Mouse (Mus musculus) cerebellum, adult 11-12 months (tissue): ENCODE data around the gene Klk1b1.
"Not testable (repeated sequence)": the region's sequence is repeated elsewhere in the genome, so short reads cannot be mapped to it uniquely, and the experiment has no call there.

Source experiments
- DNase-seq: peaks from one replicate; pipeline ENCODE4 v3.0.0; 2022

Klk1b1 gene

DNA sequence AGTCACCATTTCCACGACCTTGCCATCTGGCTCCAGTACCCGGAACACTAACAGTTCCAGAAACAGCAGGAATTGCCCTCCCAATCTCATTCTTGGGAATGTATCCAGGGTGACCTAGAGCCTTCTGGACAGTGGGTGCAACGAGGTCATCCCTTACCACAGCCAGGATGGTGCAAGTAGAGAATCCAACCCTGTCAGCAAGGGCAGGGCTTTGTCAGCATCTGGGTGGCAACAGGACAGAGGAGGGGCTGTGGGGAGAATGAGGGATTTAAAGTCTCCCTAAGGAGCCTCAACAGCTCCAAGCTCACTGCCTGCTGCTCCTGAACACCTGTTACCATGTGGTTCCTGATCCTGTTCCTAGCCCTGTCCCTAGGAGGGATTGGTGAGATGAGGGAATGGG, at the start of gene Klk1b1:
Klk1b1 (plus strand) TSS at position 301 of the 400 bp plus-strand sequence.
- DNase-seq: no peak

DNA sequence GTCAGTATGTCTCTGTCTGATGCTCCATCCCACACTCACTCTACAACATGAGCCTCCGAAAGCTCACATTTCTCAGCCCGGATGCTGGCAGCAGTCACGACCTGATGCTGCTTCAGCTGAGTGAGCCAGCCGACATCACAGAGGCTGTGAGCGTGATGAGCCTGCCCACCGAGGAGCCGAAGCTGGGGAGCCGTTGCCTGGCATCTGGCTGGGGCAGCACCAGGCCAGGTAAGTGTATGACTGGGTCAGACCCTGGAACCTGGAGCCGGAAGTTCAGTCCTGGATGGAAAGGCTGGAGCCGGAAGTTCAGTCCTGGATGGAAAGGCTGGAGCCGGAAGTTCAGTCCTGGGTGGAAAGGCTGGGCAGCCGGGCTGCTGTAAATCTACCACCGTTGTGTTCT, 48.1 kb upstream of the Klk1b1 start:
- no peak for DNase-seq

GRCm38 (mm10) chr7:43918871-43919270, 47.7 kb upstream of the Klk1b1 start:
- DNase-seq: no peak

DNA sequence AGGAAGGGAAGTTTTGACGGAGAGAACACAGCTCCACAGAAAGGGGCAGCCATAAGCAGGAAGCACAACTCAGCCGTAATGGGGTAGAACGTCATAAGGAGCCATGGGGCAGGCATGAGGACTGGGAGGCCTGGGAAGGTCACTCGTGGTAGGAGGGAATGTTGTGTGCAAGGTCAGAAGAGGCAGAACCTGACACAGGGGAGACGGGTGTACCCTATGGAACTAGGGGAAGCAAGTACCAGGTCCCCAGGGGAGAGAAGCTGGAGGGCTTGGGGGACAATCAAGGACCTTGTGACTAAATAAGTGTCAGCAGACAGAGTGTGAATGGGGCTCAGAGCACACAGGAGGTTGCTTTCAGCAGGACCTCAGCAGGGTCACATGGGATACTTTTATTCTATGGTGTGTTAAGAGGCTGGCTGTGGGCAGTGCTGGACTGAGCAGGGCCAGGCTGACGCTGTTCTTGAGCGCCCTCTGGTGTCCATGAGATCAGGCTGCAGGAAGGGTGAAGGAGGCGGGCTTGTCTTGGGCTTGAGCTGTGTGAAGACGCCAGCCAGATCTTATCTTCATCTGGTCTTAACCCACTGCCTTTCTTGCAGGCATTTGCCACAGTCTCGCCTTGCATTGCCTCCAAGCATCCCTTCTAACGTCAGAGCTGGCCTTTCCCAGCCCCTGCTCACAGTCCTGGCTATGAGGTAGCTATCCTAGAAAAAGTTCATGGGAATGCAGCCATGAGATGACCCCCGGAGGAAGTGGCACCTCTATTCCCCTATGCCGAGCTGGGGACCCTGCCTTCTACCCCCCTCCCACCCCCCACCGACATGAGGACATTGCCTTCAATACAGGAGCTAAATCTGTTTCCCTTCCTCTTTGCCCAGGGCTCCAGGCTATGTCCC, 46.7 kb upstream of the Klk1b1 start:
- peak; percentile 19 for DNase-seq

DNA sequence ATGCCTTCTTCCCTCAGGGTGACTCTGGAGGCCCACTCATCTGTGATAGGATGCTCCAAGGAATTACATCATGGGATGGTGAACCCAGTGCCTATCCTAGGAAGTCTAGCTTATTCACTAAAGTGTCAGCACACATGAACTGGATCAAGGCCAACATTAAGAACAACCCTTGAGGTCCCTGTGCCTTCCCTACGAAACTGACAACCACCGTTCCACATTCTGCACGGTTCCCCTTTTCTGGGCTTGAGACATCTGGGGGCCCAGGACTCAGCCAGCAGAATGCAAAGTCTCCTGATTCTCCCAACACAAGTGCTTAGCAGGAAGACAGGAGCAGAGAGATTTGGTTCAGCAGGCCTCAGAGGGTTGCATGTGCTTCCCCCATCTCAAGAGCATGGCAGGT, 46.0 kb upstream of the Klk1b1 start:
- no peak for DNase-seq

GRCm38 (mm10) chr7:43921087-43921486, 45.5 kb upstream of the Klk1b1 start:
- no peak for DNase-seq

GRCm38 (mm10) chr7:43921941-43922340, 44.6 kb upstream of the Klk1b1 start:
- DNase-seq: no peak

DNA sequence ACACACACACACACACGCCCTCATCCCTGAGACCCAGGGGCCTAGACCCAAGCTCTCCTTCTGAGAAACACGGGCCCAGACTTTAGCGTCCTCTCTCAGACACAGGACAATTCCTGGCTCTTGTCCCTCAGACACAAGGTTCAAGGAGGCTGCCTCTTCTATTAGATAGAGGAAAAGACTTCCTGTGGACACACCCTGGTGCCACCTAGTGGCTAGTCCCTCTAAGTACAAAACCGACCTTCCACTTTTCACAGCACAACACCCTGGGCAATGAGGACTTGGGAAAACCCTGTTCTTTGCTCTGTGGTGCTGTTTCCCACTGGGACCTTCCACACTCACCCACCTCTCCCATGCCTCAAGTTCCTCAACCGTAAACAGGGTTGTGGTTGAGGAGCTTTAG, 40.6 kb upstream of the Klk1b1 start:
- DNase-seq: no peak

DNA sequence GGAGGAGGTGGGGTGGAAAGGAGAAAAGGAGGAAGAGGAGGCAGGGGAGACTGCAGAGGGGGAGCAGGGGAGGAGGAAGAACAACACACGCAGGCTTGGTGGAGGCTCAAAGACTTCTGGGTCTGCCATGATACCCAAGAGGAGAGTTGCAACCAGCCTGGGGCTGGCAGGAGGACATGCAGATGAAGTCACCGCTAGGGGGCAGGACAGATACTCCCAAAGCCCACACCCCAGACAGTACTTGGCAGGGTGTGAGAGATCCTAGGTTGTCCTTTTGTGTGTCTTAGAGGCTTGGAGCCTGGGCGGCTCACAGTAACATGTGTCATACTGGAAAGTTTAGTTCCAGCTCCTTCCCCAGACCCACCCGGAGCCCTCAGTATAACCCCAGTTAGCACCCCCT, 38.0 kb upstream of the Klk1b1 start:
- no peak for DNase-seq

GRCm38 (mm10) chr7:43932337-43932736, 34.2 kb upstream of the Klk1b1 start:
- no peak for DNase-seq

DNA sequence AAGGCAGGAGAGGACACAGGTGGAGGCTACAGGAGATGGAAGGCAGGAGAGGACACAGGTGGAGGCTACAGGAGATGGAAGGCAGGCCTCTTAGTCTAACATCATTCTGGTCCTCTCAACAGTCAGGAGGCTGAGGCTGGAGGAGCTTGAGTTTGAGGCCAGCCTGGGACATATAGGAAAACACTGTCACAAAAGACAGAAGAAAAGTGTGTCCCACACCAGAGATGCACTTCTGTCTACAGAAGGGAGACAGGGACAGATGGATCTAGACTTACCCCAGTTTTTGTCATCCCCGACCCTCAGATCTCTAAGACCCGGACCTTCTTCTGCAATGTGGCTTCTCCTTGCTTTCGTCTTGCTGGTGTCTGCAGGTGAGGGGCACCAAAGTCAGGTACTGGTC, 33.1 kb upstream of the Klk1b1 start, which contains the start of gene Klk15:
Klk15 (plus strand) TSS at position 301 of the 400 bp plus-strand sequence.
- no peak for DNase-seq

DNA sequence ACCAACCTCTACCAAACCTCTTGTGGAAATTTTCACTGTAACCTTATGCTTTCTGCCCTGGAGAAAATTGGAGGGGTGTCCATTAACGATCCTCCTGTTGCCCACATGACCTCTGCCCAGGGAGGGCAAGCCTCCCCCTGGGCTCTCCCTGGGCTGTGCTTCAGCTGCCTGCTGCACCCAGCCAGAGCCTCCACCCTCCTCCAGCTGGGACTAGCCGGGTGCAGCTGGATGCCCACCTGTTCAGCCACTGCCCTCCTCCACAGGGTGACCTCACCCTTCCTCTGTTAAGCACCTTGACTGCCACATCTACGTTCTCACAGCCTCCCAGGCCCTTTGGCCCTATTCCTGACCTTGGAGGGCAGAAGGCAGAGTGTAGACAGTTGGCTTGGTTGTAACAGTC, 31.8 kb upstream of the Klk1b1 start:
- no peak for DNase-seq

GRCm38 (mm10) chr7:43936551-43936950, 30.0 kb upstream of the Klk1b1 start:
- DNase-seq: no peak

DNA sequence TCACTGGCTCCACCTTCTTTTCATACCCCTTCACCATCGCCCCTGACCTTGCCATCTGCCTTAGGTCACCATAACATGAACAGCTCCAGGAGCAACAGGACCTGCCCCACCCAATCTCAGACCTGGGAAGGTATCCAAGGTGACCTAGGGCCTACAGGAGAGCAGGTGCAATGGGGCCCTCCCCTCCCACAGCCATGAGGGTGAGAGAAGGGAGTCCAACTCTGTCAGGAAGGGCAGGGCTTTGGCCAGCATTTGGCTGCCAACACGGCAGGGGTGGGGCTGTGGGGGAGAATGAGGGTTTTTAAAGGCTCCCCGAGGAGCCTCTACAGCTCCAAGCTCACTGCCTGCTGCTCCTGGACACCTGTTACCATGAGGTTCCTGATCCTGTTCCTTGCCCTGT, 24.3 kb upstream of the Klk1b1 start:
- DNase-seq: not testable (repeated sequence)

- no peak for DNase-seq
Measured at GRCm38 (mm10) chr7:43944727-43945264, 21.8 kb upstream of the Klk1b1 start.

- no peak for DNase-seq
Measured at GRCm38 (mm10) chr7:43950364-43950763, 16.2 kb upstream of the Klk1b1 start, which contains the start of gene Klk1b8. Gene Klk1b8, plus strand, starts transcription at chr7:43950664.

- no peak for DNase-seq
Measured at GRCm38 (mm10) chr7:43952703-43953102, 13.8 kb upstream of the Klk1b1 start.

DNA sequence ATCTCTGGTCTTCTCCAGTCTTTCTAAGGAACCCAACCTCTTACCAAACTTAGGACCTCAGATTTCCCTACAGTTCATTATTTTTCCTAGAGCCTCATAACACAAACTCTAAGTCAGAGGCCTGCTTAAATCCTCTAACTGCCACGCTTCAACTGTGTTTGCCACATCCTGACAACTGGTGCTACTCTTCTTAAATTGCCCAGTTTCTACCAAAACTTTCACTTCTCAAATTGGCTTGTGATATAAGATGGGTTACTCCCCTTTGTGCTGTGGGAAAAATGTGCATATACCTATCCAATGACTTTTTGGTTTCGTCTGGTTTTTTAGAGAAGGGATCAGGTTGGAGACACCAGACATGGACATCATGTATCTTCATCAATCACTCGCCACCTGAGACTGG, 507 bp downstream of the Klk1b1 start:
- no peak for DNase-seq

- DNase-seq: no peak
Measured at GRCm38 (mm10) chr7:43967612-43968011, 1.1 kb downstream of the Klk1b1 start.

GRCm38 (mm10) chr7:43975761-43976160, 9.2 kb downstream of the Klk1b1 start, which contains the start of gene Klk1b9:
Gene Klk1b9, plus strand, starts transcription at chr7:43976061.
- not testable (repeated sequence) for DNase-seq

DNA sequence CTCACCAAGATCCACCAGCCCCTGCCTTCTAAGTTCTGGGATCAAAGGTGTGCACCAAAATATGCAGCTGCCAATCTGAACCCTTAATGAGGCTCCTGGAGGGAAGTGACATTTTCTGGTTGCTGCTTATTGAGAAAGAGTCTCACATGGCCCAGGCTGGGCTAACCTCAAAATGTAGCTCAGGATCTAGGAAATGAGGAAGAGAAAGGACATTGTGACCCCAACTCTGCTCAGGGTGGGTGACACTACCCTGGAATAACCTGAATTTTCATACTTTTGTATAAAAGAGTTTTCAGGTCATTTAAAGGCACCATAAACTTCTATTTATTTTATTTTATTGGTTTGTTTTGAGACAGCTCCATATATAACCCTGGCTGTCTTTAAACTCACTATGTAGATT, 19.1 kb downstream of the Klk1b1 start:
- no peak for DNase-seq

GRCm38 (mm10) chr7:43994821-43995220, 28.3 kb downstream of the Klk1b1 start:
- not testable (repeated sequence) for DNase-seq

DNA sequence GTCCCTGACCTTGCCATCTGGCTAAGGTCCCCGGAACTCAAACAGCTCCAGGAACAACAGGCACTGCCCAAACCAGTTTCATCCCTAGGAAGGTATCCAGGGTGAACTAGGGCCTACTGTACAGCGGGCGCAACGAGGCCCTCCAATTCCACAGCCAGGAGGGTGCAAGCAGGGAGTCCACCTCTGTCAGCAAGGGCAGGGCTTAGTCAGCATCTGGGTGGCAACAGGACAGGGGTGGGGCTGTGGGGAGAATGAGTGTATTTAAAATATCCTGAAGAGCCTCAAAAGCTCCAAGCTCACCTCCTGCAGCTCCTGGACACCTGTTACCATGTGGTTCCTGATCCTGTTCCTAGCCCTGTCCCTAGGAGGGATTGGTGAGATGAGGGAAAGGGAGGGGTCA, 29.0 kb downstream of the Klk1b1 start, which contains the start of gene Klk1b11:
Klk1b11 (plus strand) TSS at position 301 of the 400 bp plus-strand sequence.
- not testable (repeated sequence) for DNase-seq

GRCm38 (mm10) chr7:44004847-44005246, 38.3 kb downstream of the Klk1b1 start:
- no peak for DNase-seq
